Mouse (Mus musculus) spleen, adult 2 months (tissue): ENCODE measurements around the gene 4930578G10Rik.
"Not testable (repeated sequence)": the region's sequence is repeated elsewhere in the genome, so short reads cannot be mapped to it uniquely, and the experiment has no call there.

Experiments used
- CTCF ChIP-seq: fragments of 200-500 bp; IDR thresholded peaks from 2 replicates; pipeline ENCODE4 v1.5.1; 2011; ENCODE audit warnings: mild to moderate bottlenecking, inconsistent platforms; ENCODE audit not compliant: insufficient read depth, insufficient read length, insufficient replicate concordance; ENCODE audit errors: extremely low read depth
- POLR2A ChIP-seq: fragments of 200-500 bp; IDR thresholded peaks from 2 replicates; pipeline ENCODE4 v1.6.1; 2011; ENCODE audit warnings: low read depth, low read length, inconsistent platforms

DNA sequence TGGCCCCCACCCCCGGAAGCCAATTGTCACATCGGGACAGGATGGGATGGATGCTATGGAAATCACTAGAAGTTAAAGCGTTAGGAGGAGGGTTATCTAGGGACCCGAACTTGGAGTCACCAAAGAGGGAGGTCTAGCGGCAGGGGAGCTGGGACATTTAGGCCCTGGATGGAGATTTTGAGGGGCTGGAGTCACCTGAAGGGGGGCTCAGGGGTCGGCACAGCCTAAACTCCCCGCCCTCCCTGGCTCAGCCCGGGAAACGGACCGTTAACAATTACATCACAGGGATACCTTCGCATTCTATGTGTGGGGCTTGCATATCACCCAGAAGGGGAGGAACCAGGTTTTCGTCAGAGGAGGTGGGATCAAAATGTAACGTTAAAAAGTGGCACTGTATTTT lies at the start of gene 4930578G10Rik:
- TF ChIP-seq CTCF, POLR2A: not testable (repeated sequence)
